Mouse (Mus musculus) induced T-regulatory cell, adult 2 months (primary cell): ENCODE data around the gene Yars.

Source experiments
- DNase-seq: peaks from one replicate; pipeline ENCODE4 v3.0.0-alpha.2; 2012; ENCODE audit warnings: low read depth

Yars gene

GRCm38 (mm10) chr4:129188803-129189541 lies 588 bp upstream of the Yars start:
- peak; percentile 65 for DNase-seq

- peak; percentile 40 for DNase-seq
These were observed 978 bp downstream of the Yars start for GRCm38 (mm10) chr4:129190538-129190937.

GRCm38 (mm10) chr4:129191691-129192090 lies 2.1 kb downstream of the Yars start:
- no peak for DNase-seq

GRCm38 (mm10) chr4:129194280-129194679 lies 4.7 kb downstream of the Yars start:
- no peak for DNase-seq

GRCm38 (mm10) chr4:129197514-129197913 lies 8.0 kb downstream of the Yars start:
- no peak for DNase-seq

- DNase-seq, result no peak
These were observed 15.1 kb downstream of the Yars start for GRCm38 (mm10) chr4:129204655-129205054.

- no peak for DNase-seq
These were observed 17.2 kb downstream of the Yars start for GRCm38 (mm10) chr4:129206792-129207191.

GRCm38 (mm10) chr4:129209504-129209903 lies 19.9 kb downstream of the Yars start:
- DNase-seq, result peak; percentile 64

GRCm38 (mm10) chr4:129211461-129211860 lies 21.9 kb downstream of the Yars start:
- DNase-seq, result no peak

GRCm38 (mm10) chr4:129212486-129212885 lies 22.9 kb downstream of the Yars start:
- DNase-seq, result peak; percentile 50

GRCm38 (mm10) chr4:129218569-129219175 lies 29.1 kb downstream of the Yars start:
- no peak for DNase-seq

- DNase-seq, result no peak
These were observed 29.6 kb downstream of the Yars start for GRCm38 (mm10) chr4:129219198-129219597.

GRCm38 (mm10) chr4:129220376-129221089 lies 31.0 kb downstream of the Yars start:
- DNase-seq, result no peak

- no peak for DNase-seq
These were observed 31.8 kb downstream of the Yars start for GRCm38 (mm10) chr4:129221097-129222010.

GRCm38 (mm10) chr4:129222019-129222925 lies 32.7 kb downstream of the Yars start:
- no peak for DNase-seq

GRCm38 (mm10) chr4:129223421-129224281 lies 34.1 kb downstream of the Yars start:
- no peak for DNase-seq

GRCm38 (mm10) chr4:129225315-129225714 lies 35.8 kb downstream of the Yars start:
- DNase-seq, result no peak

GRCm38 (mm10) chr4:129226441-129226963 lies 36.9 kb downstream of the Yars start:
- no peak for DNase-seq

- no peak for DNase-seq
These were observed 37.8 kb downstream of the Yars start for GRCm38 (mm10) chr4:129227170-129227984.
